Mouse (Mus musculus) ES-E14 (cell line): ENCODE data around the gene Aox1.

Experiments
- MAFK ChIP-seq: IDR thresholded peaks from 2 replicates; pipeline ENCODE4 v1.6.1; 2014; ENCODE audit warnings: mild to moderate bottlenecking, low read depth, low read length, inconsistent platforms; ENCODE audit not compliant: insufficient read depth
- ZNF384 ChIP-seq: IDR thresholded peaks from 2 replicates; pipeline ENCODE4 v1.6.1; 2012; ENCODE audit warnings: low read depth, low read length, inconsistent platforms

GRCm38 (mm10) chr1:58071509-58071908 is 41.8 kb downstream of the Aox1 start:
- TF ChIP-seq MAFK (no peak), ZNF384 (no peak)
